Comparison of ENCODE assay signal across 19 mouse cellular contexts in genomic region chr13:110752746-110753145, GRCm38 (mm10).
DNase-seq lines count a peak whose midpoint lies in the region; ATAC-seq and TF ChIP-seq lines count a peak whose summit lies in the region.
"Had no signal": no experiment of that assay in that cellular context is flagged by ENCODE, and none has a peak within 500 bp of the region (broad histone marks: within the 10 kb centered on the region; RNA-seq: fewer than 3 reads in every experiment).

No protein-coding gene starts in this region.

- DNase-seq in kidney, adult 2 months: no peak
- no peak for DNase-seq in kidney, adult 11 months
- DNase-seq: adrenal gland, adult 2 months; adrenal gland, postnatal 10 days; adrenal gland, postnatal 25 days; cerebellum, adult 11-12 months; cerebellum, adult 2 months; cerebellum, adult 9-10 months; cerebellum, postnatal 36 days; embryo, embryonic 11 days had no signal

- TF ChIP-seq POLR2A in kidney, adult 2 months (IDR thresholded peaks at IDR 0.05; ENCODE audit: low read depth, low read length): no peak

- H3K4me2 ChIP-seq in kidney, embryonic 14.5 days (replicated peaks; ENCODE audit: low read depth, low read length): no peak overlapping the region
- no peak overlapping the region for H3K4me2 ChIP-seq in kidney, embryonic 16.5 days (replicated peaks; ENCODE audit: low read depth, low read length)
- H3K4me2 ChIP-seq: embryonic facial prominence, embryonic 13.5 days; embryonic facial prominence, embryonic 15.5 days; forebrain, embryonic 12.5 days had no signal

- no peak for TF ChIP-seq CTCF in kidney, adult 2 months (conservative IDR thresholded peaks at IDR 0.05; ENCODE audit: insufficient read depth, insufficient read length, low read depth, low read length)

- H3K36me3 ChIP-seq in kidney, embryonic 14.5 days (ENCODE audit: control insufficient read depth, insufficient read depth, low read length): no peaks in the 10 kb centered on the region
- H3K36me3 ChIP-seq in kidney, adult 2 months (ENCODE audit: control insufficient read depth, insufficient read depth, low read length): no peaks in the 10 kb centered on the region
- no peaks in the 10 kb centered on the region for H3K36me3 ChIP-seq in kidney, embryonic 16.5 days (ENCODE audit: insufficient read depth, low read length)
- H3K36me3 ChIP-seq: embryonic facial prominence, embryonic 13.5 days; embryonic facial prominence, embryonic 15.5 days; forebrain, embryonic 10.5 days; forebrain, embryonic 12.5 days had no signal

- 48% methylated on average over 4 of the region's 4 CpGs for WGBS in kidney, embryonic 14.5 days
- WGBS in kidney, adult 2 months: 52% methylated on average over 4 of the region's 4 CpGs
- 54% methylated on average over 4 of the region's 4 CpGs for WGBS in kidney, embryonic 16.5 days

- H3K4me3 ChIP-seq in kidney, embryonic 14.5 days (ENCODE audit: low read length): no peak overlapping the region
- no peak overlapping the region for H3K4me3 ChIP-seq in kidney, adult 2 months (ENCODE audit: insufficient read depth, low read depth, low read length)
- H3K4me3 ChIP-seq in kidney, embryonic 16.5 days (ENCODE audit: low read length): no peak overlapping the region
- H3K4me3 ChIP-seq: embryonic facial prominence, embryonic 13.5 days; embryonic facial prominence, embryonic 15.5 days; erythroblast, embryonic 14.5 days; forebrain, embryonic 10.5 days; forebrain, embryonic 12.5 days had no signal

- no peak overlapping the region for H3K27ac ChIP-seq in kidney, embryonic 14.5 days (ENCODE audit: low read depth, low read length)
- no peak overlapping the region for H3K27ac ChIP-seq in kidney, adult 2 months (ENCODE audit: insufficient read depth, low read depth, low read length)
- H3K27ac ChIP-seq in kidney, embryonic 16.5 days (ENCODE audit: low read length): no peak overlapping the region
- H3K27ac ChIP-seq: embryonic facial prominence, embryonic 13.5 days; embryonic facial prominence, embryonic 15.5 days; forebrain, embryonic 10.5 days; forebrain, embryonic 12.5 days had no signal

- no peaks in the 10 kb centered on the region for H3K4me1 ChIP-seq in kidney, embryonic 14.5 days (ENCODE audit: control insufficient read depth, insufficient read depth, low read length)
- H3K4me1 ChIP-seq in kidney, adult 2 months (ENCODE audit: control insufficient read depth, insufficient read depth, low read length): no peaks in the 10 kb centered on the region
- no peaks in the 10 kb centered on the region for H3K4me1 ChIP-seq in kidney, embryonic 16.5 days (ENCODE audit: insufficient read depth, low read length)
- H3K4me1 ChIP-seq: embryonic facial prominence, embryonic 13.5 days; embryonic facial prominence, embryonic 15.5 days; forebrain, embryonic 10.5 days had no signal

- peak; percentile 69; the same call in 1 of the 2 replicates for ATAC-seq in kidney, embryonic 14.5 days (ENCODE audit: low FRiP score, low TSS enrichment)
- peak; percentile 82; the same call in 1 of the 2 replicates for ATAC-seq in kidney, embryonic 16.5 days (ENCODE audit: low FRiP score, low TSS enrichment)
- ATAC-seq: forebrain, embryonic 14.5 days; forebrain, embryonic 16.5 days had no signal

- H3K9ac ChIP-seq in kidney, embryonic 14.5 days (ENCODE audit: low read depth, low read length): no peak overlapping the region
- no peak overlapping the region for H3K9ac ChIP-seq in kidney, embryonic 16.5 days (replicated peaks; ENCODE audit: low read length)
- H3K9ac ChIP-seq: embryonic facial prominence, embryonic 13.5 days; embryonic facial prominence, embryonic 15.5 days; forebrain, embryonic 12.5 days had no signal

- H3K9me3 ChIP-seq in kidney, embryonic 14.5 days (ENCODE audit: control insufficient read depth, low read length): no peaks in the 10 kb centered on the region
- no peaks in the 10 kb centered on the region for H3K9me3 ChIP-seq in kidney, embryonic 16.5 days (ENCODE audit: low read length)
- H3K9me3 ChIP-seq: embryonic facial prominence, embryonic 13.5 days; embryonic facial prominence, embryonic 15.5 days; forebrain, embryonic 10.5 days; forebrain, embryonic 12.5 days had no signal

- no peaks in the 10 kb centered on the region for H3K27me3 ChIP-seq in kidney, embryonic 14.5 days (ENCODE audit: control insufficient read depth, insufficient read depth, low read length)
- no peaks in the 10 kb centered on the region for H3K27me3 ChIP-seq in kidney, adult 2 months (replicated peaks; ENCODE audit: control insufficient read depth, insufficient read depth, low read length)
- H3K27me3 ChIP-seq in kidney, embryonic 16.5 days (ENCODE audit: insufficient read depth, low read length): no peaks in the 10 kb centered on the region
- H3K27me3 ChIP-seq: embryonic facial prominence, embryonic 13.5 days; embryonic facial prominence, embryonic 15.5 days; forebrain, embryonic 12.5 days had no signal
